Mouse (Mus musculus): ENCODE data around the gene Mrps21.
"Not testable (repeated sequence)": the region's sequence is repeated elsewhere in the genome, so short reads cannot be mapped to it uniquely, and the experiment has no call there.

The Mrps21 gene

DNA sequence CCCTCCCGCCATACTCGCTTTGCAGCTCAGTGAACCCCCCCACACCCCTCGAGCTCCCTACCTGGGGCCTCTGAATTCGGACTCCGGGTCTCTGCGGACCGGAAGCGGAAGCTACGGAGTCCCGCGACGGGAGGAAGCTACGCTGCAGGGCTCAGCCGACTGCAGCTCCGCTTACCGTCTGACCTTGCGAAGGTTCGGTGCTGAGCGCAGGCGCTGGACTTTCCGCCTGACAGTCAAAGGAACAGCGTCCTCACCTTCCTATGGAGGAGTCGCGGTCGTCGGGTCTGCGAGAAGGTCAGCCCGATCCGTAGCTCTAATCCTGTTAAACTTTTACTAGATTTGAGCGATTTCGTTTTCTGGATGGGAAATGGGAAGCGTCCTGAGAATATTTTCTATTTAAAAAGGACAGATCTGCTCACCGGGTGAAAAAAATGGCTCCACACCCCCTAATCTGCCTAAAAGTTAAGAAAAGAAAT lies at the start of gene Mrps21:
Mrps21 (minus strand) TSS at position 128 of the 476 bp plus-strand sequence.
- peak; percentile 79 for DNase-seq (ENCODE audit: low read depth)

DNA sequence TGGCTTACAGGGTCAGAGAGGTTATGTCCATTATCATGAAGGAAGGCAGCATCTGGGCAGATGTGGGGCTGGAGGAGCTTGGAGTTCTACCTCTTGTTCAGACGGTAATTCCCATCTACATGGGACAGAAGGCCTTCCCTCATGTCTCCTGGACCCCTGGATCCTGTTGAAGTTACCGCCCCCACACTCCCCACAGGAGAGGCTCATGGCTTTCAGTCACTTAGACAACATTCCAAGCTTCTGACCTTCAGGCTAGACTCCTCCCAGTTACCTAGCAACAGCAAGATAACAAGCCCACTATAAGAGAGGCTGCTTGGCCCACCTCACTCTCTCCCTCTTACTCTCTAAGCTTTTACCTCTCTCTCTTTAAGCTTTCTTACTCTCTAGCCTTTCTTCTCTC lies 49.2 kb upstream of the Mrps21 start:
- DNase-seq (ENCODE audit: low read depth), result not testable (repeated sequence)

DNA sequence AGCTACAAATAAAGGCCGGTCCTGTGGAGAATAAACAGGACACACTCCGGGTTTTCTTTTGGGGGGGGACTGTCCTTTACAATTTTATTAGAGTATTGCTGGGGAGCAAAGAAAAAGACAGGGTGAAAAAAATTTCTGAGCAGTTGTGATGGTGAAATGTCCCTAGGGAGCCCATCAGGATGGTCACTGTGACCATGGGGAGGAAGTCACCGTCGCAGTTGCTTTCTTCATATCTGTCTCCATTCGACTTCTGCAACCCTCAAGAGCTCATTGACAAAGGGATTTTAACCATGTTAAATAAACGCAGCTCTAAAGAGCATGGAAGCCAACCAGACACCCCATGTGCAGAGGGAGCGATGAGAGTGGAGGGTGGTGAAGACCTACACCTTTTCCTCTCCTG lies 45.4 kb upstream of the Mrps21 start:
- no peak for DNase-seq (ENCODE audit: low read depth)

DNA sequence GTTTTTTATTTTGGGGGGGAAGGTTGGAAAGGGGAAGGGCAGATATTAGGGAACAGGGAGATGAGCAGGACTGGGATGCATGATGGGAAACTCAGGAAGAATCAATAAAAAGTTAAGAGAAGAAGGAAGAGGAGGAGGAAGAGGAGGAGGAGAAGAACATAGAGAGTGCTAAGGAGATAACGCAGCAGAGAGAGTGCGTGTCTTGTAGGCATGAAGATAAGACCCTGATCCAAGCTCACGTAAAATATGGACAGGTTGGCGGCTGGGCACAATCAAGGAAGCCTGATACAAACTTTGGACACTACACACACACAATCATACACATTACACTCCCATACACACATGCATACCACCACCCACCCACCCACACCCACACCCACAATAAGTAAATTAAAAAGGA lies 43.4 kb upstream of the Mrps21 start:
- no peak for DNase-seq (ENCODE audit: low read depth)

DNA sequence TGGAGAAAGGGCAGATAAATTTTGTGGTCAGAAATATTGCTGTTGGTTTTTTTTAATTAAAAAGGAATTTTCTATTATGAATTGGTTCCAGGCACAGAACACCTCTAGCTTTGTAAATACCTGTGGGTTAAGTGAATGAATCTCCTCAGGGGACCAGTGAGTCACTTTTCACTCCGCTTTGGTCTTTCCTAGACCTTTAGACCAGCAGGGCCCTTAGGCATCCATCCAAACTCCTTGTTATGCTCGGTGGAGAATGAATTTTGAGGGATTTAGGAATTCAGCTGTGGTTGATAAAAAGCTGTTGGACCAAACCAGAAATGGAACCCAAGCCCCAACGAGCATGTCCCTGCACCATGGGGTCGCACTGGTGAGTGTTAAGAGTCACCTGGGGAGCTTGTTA lies 36.3 kb upstream of the Mrps21 start:
- DNase-seq (ENCODE audit: low read depth), result no peak

DNA sequence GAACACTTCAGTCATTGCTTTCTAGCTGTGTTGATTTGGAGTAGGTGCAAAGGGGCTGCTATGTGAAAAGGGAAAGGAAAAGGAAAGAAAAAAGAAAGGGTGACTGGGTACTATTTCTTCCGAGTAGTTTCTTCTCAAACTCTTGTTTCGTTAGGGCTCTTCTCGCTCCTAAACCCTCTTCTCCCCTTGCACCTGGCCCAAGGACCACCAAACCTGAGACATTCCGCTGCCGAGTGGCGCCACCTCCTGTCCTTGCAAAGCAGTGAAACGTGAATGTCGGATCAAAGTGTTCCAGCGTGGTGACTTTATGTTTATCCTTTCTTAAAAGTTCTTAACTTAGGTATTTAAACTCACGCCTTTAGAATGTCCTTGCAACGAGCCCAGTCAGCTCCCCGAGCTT lies 35.5 kb upstream of the Mrps21 start:
- DNase-seq (ENCODE audit: low read depth), result no peak

DNA sequence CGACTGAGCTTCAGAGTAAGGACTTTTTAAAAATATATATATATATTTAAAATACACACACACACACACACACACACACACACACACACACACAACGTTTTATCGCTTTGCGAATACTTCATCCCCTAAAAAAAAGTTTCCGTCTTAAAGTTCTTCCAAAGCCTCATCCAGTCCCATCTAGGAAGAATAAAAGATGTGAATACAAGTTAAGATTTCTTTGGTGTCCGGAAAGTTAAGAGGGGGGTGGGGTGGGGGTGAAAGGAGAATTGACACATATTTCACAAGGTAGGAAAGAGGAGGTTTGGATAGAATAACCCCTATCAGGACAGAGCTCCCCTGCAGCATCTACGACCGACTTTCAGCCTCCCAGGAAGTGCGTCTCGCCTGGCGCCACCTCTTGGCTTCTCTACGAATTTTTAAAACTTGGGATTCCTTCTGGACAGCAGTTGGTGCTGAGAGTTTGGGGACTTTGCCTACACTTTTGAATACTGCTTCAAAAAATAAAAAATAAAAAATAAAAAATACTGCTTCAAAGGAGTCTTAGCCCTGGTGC lies 34.7 kb upstream of the Mrps21 start:
- DNase-seq (ENCODE audit: low read depth), result no peak

DNA sequence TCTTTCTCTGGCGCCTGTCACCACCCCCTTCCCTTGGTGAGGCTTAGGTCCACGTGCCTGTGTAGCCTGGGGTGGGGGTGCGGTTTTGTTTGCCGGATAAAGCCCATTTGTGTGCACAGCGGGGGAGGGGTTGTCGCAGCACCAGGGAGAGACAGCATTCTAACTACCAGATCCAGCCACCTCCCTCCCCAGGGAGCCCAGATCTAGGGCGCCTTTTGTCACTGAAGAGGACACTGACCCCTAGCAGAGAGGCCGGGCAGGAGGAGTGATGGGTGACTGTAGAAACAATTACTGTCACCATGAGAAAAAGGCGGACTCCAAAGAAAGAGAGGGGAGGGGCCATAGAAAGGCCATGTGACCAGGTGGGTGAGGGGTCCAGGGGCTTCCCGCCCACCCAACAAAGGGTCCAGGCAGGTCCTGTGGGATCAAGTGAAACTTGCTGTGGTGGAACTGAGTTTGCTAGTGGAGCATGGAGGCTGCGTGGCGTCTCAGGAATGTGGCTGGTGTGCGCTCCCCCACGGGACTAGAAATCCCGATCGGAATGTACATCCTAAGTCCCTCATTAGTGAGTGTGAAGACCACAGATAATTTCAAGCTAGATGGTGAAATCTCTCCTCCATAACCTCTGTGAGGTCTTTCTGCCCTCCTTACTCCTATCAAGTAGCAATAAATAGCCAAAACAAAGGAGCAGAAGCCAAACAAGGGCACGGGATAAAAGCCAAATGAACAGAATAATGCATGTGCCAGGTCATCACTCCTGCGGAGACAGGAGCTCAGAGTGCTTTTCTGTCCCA lies 34.0 kb upstream of the Mrps21 start:
- no peak for DNase-seq (ENCODE audit: low read depth)

DNA sequence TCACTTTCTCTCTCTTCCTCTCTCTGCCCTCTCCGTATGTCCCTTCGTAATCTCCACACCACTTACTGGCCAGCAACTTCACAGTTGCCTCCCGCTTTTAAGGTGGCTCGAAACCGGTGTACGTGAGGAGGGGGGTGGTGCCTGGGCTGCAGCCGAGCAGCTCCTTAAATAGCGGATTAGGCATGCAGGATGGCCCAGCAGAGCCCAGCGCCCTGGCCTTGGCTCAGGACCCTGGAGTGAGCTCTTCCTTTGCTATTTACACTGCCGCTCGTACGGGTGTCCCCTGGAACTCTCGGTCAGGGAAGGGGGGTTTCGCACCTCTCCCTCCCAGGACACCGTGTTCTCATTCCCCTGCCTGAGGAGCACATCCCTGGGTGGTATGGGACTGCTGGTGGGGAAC lies 33.2 kb upstream of the Mrps21 start, which contains the start of gene Car14:
Car14 (minus strand) TSS at position 124 of the 400 bp plus-strand sequence.
- no peak for DNase-seq (ENCODE audit: low read depth)

DNA sequence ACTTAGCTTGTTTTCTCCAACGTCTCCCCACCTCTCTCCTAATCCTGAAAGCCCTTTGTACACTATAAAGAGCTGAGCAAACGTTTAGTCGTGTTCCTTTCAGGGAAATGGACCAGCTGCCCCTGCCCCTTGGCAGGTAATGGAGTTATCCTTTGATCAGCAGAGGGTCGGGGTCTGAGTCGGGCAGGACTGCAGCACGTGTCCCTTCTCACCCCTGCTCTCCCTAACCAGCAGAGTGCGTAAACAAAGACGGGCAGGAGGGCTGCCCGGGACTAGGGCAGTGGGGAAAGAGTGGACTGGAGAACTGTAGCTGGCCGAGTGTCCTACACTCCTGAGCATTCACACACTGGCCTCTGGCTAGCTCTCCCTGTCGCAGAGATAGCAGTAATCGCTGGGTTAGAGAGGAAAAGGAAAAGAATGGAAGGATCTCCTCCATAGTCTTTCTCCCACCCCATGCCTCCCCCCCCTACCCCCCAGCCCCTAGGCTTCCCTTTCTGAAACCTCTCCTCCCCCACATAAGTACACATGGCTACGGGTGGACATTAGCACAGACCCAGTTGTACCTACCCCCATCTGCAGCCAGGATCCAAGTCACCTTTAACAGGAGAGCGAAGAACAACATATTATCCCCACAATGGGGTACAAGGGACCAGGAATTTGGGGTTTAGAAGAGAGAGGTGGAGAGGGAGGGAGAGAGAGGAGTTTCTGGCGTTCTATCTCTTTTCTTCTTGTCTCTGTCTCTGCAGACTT lies 32.6 kb upstream of the Mrps21 start:
- DNase-seq (ENCODE audit: low read depth), result no peak

DNA sequence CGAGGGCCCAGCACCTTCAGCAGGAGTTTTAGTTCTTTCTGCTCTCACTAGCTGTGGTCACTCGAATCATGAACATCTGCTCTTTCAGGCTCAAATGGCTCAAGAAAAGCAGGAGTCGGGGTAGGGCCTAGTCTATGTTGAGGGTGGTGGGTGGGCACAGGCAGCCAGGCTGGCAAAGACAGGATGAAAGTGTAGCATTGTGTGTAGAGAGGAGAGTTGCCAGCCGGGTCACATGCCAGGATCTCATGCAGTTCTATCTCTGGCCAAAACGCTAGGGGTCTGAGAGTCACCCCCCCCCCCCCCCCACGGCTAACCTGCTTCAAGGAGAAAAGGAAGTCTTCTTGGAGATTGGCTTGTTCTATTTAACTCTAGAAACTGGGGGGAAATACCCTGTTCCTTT lies 31.3 kb upstream of the Mrps21 start:
- no peak for DNase-seq (ENCODE audit: low read depth)

DNA sequence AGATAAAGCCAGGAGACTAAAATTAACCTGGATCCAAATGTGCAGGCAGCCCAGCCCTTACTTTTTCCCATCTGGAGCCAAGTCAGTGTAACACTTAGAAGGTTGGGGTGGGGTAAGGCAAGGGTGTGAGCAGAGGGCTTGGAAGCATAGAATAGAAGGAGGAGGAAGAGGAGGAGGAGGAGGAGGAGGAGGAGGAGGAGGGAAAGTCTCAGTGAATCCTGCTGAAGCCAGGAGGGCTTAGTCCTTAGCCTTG lies 31.0 kb upstream of the Mrps21 start:
- no peak for DNase-seq (ENCODE audit: low read depth)

DNA sequence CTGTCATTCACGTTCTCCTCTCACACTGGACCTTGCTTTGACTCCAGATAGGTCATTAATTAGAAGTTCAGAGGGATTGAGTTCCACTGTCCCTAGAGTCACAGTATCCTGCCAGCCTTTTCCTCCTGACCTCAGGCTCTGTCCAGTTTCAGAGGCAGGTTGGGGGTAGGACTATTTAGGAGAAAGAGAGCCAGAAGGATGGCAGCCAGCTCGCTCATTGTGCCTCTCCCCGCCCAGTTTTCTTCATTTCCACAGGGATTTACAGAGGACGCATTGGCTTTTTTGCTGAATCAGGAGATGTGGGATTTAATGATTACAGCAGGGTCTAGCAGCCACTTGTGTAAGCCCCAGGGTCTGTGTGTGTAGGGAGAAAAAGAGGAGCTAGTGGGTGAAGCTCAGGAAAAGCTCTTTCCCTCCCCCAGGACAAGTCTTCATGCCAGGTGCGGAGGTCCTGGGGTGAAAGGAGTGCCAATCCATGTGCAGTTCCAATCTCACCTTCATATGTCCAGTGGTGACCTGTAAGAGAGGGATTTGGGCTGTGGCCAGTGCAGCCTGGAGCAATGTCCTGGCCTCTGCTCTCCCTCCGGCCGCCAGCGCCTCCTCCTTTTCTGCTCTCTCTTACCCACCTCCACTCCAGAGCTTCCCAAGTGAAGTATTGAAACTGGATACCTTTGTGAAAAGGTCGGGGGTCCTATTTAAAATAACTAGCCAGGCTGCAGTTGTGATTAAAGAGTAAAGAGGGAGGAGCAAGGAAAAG lies 30.5 kb upstream of the Mrps21 start:
- no peak for DNase-seq (ENCODE audit: low read depth)

DNA sequence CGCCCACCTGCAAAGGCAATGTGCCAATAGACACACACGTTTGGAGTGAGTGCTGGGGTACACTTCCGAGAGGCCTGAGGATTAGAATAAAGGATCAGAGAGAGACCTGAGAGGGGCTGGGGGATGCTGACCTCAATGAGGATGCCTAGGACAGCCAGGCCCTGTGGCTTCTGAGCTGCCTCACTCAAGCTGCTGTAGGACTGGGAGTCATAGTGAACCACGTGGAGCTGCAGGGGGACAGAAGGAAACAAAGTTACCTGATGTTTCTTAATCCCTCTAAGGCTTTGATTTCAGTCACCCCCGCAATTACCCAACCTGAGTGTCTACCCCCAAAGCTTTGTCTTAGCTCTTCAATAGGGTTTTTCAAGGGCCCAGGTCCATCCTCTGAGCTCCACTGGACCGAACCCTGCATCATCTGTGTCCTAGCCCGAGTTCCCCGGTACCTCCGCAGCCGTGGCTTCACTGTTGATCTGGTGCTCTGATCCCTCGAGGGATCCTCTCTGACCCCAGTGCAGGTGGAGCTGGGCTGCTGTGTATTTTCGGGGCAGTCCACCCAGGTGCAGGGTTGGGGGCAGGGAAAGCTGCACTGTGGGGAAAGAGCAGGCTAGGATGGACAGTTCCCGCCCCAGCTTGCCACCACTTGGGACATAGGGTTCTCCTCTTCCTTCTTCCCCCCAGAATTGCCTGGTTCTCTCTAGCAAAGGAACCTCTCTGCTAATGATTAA lies 28.6 kb upstream of the Mrps21 start:
- DNase-seq (ENCODE audit: low read depth), result no peak

DNA sequence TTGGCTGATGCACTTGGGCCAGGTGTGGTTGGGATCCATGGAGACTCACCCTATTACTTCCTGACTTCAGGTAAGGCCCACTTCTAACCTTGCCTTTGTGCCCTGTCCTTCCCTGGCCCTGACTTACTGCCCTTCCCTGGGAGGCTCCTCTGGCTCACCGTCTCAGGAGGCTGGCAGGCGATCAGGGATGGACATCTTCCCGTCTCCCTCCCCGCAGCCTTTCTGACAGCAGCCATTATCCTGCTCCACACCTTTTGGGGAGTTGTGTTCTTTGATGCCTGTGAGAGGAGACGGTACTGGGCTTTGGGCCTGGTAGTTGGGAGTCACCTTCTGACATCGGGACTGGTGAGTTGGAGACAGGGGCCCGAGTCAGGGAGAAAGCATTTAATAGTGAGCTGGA lies 24.2 kb upstream of the Mrps21 start:
- DNase-seq (ENCODE audit: low read depth), result not testable (repeated sequence)

DNA sequence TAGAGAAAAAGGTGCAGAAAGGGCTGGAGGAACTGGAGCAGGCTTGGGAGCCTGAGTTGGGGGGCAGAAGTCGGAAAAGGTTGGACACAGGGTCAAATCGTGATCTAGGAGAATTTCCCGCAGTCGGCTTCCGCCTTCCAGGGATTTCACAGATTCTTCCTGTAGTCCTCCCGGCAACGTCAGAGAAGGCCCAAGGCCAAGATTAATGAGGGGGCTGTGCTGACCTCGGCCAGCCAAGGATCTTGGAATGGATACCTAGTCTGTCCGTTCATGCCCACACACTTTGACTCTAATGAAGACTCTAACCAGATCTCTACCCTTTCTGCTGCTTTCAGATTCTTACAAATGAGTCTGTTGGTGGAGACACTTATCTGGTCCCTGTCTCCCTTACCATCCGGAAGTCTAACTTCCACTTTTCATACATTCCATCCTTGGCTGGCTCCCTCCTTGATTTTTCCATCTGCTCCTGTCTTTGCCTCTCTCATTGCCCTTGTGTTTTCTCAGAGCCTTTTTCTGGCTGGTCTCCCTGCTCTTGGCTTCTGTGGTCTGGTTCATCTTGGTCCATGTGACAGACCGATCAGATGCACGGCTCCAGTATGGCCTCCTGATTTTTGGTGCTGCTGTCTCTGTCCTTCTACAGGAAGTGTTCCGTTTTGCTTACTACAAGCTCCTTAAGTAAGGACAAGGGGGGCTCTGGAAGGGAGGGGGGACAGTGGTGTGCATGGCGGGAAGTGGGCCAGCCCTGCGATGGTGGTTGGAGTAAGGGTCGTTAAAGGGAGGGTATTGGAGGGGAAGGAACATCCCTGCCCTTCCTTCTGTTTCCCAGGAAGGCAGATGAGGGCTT lies 23.2 kb upstream of the Mrps21 start:
- no peak for DNase-seq (ENCODE audit: low read depth)

DNA sequence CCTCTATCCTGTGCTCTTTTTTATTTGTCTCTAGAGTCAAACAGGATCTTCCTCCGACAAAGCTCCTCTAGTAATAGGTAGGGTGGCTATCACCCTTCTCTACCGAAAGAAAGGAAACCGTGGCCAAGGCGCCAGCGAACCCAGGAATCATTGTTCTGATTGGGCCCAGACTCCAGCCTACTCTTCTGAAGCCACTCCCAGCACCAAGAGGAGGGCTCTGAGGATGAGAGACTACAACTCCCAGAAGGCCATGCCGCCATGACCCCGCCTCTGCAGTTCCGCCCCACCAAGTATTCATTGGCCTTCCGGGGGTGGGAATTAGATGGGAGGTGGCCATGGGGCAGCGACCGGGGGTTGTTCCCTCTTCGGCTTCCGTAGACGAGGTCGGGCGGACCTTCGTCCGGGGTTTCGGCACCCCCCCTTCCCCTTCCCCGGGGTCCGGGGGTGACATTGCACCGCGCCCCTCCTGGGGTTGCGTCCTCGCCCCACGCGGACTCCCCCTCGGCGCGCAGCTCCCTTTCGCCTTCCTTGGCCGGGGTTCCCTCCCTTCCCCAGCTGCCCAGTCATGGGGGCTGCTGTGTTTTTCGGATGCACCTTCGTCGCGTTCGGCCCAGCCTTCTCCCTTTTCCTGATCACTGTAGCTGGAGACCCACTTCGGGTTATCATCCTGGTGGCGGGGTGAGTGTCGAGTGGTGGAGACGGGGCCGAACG lies 22.4 kb upstream of the Mrps21 start, which contains the start of gene Aph1a:
Aph1a (plus strand) TSS at position 364 of the 711 bp plus-strand sequence.
- peak; percentile 93 for DNase-seq (ENCODE audit: low read depth)

DNA sequence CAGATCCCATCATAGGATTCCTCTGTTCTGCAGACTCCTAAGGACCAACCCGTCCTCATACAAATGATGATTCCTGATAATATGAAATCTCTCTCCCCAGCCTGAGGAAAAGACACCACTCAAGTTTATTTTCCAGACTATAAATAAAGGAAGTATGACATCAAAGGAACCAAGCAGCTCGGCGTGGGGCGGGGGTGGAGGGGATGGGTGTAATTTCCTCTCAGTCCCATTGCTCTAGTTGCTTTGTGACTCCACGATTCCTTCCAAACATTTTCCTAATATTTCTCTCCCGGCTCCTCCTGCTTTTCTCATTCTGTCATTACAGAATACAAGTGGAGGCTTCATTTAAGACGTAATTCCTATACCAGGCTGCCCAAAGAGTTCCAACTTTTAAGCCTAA lies 21.8 kb upstream of the Mrps21 start:
- DNase-seq (ENCODE audit: low read depth), result no peak

DNA sequence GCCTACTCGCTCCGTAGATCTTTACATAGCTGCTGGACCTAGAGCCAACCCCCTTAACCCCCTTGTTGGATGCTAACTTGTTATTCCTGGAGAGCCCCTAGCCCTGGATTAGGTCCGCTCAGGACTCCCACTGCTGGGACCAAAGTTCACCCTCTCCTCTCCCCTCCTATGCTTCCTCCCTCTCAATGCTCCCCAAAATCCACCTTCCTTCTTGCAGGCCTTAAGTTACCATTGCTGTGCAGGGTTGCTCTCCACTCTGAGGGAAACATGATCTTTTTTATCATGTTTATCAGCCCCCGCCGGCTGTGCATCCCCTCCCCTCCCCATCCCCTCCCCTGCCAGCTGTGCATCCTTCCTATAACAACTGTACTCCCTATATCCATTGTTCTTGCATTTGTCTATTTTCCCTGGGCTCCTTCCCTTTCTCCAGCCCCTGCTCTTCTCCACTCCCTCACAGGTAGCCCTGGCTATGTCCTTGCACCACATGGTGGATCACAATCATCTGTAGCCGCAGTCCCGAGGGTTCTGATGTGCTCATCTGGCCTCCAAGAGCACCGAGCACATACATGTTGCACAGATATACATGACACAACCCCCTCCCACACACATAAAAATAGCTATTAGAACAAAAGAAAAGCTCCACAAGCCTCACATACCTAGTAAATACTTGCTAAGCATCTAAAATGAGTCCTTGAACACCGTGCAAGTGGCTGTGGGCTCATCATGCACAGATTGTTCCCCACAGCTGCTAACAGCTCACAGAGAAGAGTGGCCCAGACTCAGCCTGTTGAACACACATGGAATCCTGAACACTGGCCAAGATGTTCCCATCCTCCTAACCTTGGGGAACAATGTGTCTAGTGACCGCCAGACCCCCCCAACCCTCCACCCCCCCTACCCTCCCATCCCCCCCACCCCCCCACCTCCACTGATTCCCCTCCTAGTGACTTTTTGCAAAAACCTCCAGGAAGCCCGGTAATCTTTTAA lies 21.0 kb upstream of the Mrps21 start:
- DNase-seq (ENCODE audit: low read depth), result no peak
